Mouse (Mus musculus) ES-E14 (cell line): Measurements from ENCODE around the gene Poc1a.

Experiments used
- HCFC1 ChIP-seq: IDR thresholded peaks from 2 replicates; pipeline ENCODE4 v1.6.1; 2012; ENCODE audit warnings: low read length, inconsistent platforms, borderline replicate concordance; ENCODE audit not compliant: insufficient read depth
- ZC3H11A ChIP-seq: IDR thresholded peaks from 2 replicates; pipeline ENCODE4 v1.6.1; 2012; ENCODE audit warnings: low read depth, mild to moderate bottlenecking, inconsistent platforms, low read length, borderline replicate concordance
- ZNF384 ChIP-seq: IDR thresholded peaks from 2 replicates; pipeline ENCODE4 v1.6.1; 2012; ENCODE audit warnings: low read depth, low read length, inconsistent platforms

DNA sequence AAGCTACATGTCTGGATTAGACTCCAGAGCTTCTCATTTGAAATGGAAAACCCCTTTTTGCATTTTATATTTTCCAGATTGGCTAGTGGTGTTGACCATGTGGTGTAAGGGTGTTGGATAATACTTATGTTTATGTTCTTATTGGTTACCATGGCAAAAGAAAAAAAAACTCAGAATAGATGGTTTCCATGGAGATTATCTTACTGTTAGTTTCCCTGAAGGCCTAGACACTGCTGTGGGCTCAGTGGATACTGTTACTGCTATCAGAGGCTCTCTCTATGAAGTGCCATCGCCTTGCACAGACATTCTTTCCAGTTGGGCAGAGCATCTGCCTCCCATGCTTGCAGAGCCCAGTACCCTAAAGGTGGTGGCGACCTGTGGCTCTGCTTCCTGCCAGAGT is 37.2 kb downstream of the Poc1a start:
- TF ChIP-seq ZNF384: no peak
- no peak for TF ChIP-seq HCFC1
- TF ChIP-seq ZC3H11A: no peak
